Mouse (Mus musculus) ES-E14 (cell line): Measurements from ENCODE around the gene Glod4. TPM values are rescaled to one million over a fixed set of nuclear protein-coding genes. Genes with fewer than 3 reads are reported as not detected.

Experiments used
- DNase-seq: peaks from one replicate; pipeline ENCODE4 v3.0.0-alpha.2; 2013; ENCODE audit warnings: low read depth, low spot score
- H3K27ac ChIP-seq: 2 replicates; pipeline ENCODE4 v1.5.1; 2012; ENCODE audit warnings: low read depth, mild to moderate bottlenecking, low read length, moderate library complexity, mixed read lengths; ENCODE audit not compliant: poor library complexity, insufficient read depth, severe bottlenecking
- H3K36me3 ChIP-seq: 2 replicates; pipeline ENCODE4 v1.6.1; 2012; ENCODE audit warnings: mild to moderate bottlenecking, low read length, moderate library complexity, mixed read lengths; ENCODE audit not compliant: control insufficient read depth, poor library complexity, insufficient read depth, severe bottlenecking
- H3K4me1 ChIP-seq, 2 experiments: fragments of 150-350 bp in 1 of 2; sonication (generic) in 1 of 2; 2 replicates each; pipeline ENCODE4 v1.6.1; 2012; ENCODE audit warnings: low read length in 2 of 2, mild to moderate bottlenecking in 1 of 2, mixed read lengths in 1 of 2; ENCODE audit not compliant: control insufficient read depth in 2 of 2, insufficient read depth in 2 of 2, poor library complexity in 1 of 2
- H3K4me3 ChIP-seq, 2 experiments: fragments of 150-350 bp in 1 of 2; sonication (generic) in 1 of 2; 2 replicates each; pipeline ENCODE4 v1.5.1; 2012; ENCODE audit warnings: low read length in 2 of 2, low read depth in 1 of 2, mild to moderate bottlenecking in 1 of 2, mixed read lengths in 1 of 2; ENCODE audit not compliant: insufficient read depth in 1 of 2, poor library complexity in 1 of 2, severe bottlenecking in 1 of 2
- H3K9ac ChIP-seq: 2 replicates; pipeline ENCODE4 v1.6.1; 2012; ENCODE audit warnings: low read depth, mild to moderate bottlenecking, low read length, mixed read lengths; ENCODE audit not compliant: poor library complexity, insufficient read depth, severe bottlenecking
- H3K9me3 ChIP-seq: fragments of 150-350 bp; sonication (generic); 2 replicates; pipeline ENCODE4 v1.6.1; 2012; ENCODE audit warnings: low read depth, mild to moderate bottlenecking, low read length; ENCODE audit not compliant: control insufficient read depth, insufficient read depth
- CHD2 ChIP-seq: IDR thresholded peaks from 2 replicates; pipeline ENCODE4 v1.6.1; 2014; ENCODE audit warnings: mild to moderate bottlenecking, low read depth, low read length, inconsistent platforms
- HCFC1 ChIP-seq: IDR thresholded peaks from 2 replicates; pipeline ENCODE4 v1.6.1; 2012; ENCODE audit warnings: low read length, inconsistent platforms, borderline replicate concordance; ENCODE audit not compliant: insufficient read depth
- MAFK ChIP-seq: IDR thresholded peaks from 2 replicates; pipeline ENCODE4 v1.6.1; 2014; ENCODE audit warnings: mild to moderate bottlenecking, low read depth, low read length, inconsistent platforms; ENCODE audit not compliant: insufficient read depth
- ZC3H11A ChIP-seq: IDR thresholded peaks from 2 replicates; pipeline ENCODE4 v1.6.1; 2012; ENCODE audit warnings: low read depth, mild to moderate bottlenecking, inconsistent platforms, low read length, borderline replicate concordance
- ZNF384 ChIP-seq: IDR thresholded peaks from 2 replicates; pipeline ENCODE4 v1.6.1; 2012; ENCODE audit warnings: low read depth, low read length, inconsistent platforms
- in situ Hi-C, 2 experiments: fragments of 600-800 bp; cut with MboI; formaldehyde crosslinking; loops; one replicate each; pipeline ENCODE4 v1.15.1; 2025; ENCODE audit warnings: low sequenced_read_pairs in 2 of 2, inconsistent platforms in 1 of 2; ENCODE audit not compliant: unreplicated experiment in 2 of 2
- total RNA-seq: library from RNA; depleted of rRNA; stranded (reverse); fragments of 300-350 nt; gene quantifications from 2 replicates; pipeline ENCODE4 v1.2.3, GENCODE M21; 2012

The Glod4 gene
- total RNA-seq, 1 experiment = 65.5 TPM

GRCm38 (mm10) chr11:76201761-76202674 is 41.5 kb downstream of the Glod4 start:
- H3K27ac ChIP-seq = no peak overlapping the region

GRCm38 (mm10) chr11:76196977-76197469 is 46.5 kb downstream of the Glod4 start:
- TF ChIP-seq ZC3H11A (no peak), ZNF384 (no peak), CHD2 (no peak), HCFC1 (no peak), MAFK (no peak)
- H3K4me3 ChIP-seq = no peak overlapping the region

More at GRCm38 (mm10) chr11:76201761-76202674, 41.5 kb downstream of the Glod4 start:
- peak; percentile 28 for DNase-seq
- in situ Hi-C loops = no loop called here
- peak overlapping the region; percentile 85 to 89 for H3K4me3 ChIP-seq
- no peaks in the 10 kb centered on the region for H3K9me3 ChIP-seq
- H3K4me1 ChIP-seq = peaks cover 0 to 1% of the 10 kb centered on the region in 2 experiments; a peak in 1 of 4 replicates
- no peaks in the 10 kb centered on the region for H3K36me3 ChIP-seq
- TF ChIP-seq MAFK (no peak), HCFC1 (0 out of 2 replicates have a peak, but pooled peaks have one; percentile 15), ZNF384 (no peak)
- peak overlapping the region; percentile 78 for H3K9ac ChIP-seq

GRCm38 (mm10) chr11:76196275-76196976 is 47.1 kb downstream of the Glod4 start:
- in situ Hi-C loops = no loop called here

More at GRCm38 (mm10) chr11:76196977-76197469, 46.5 kb downstream of the Glod4 start:
- no peak overlapping the region for H3K27ac ChIP-seq
- in situ Hi-C loops = no loop called here
- no peak overlapping the region for H3K9ac ChIP-seq
- H3K4me1 ChIP-seq = peaks cover 2 to 5% of the 10 kb centered on the region in 2 experiments; a peak in 2 of 4 replicates
- H3K36me3 ChIP-seq = no peaks in the 10 kb centered on the region
- H3K9me3 ChIP-seq = no peaks in the 10 kb centered on the region
- no peak for DNase-seq

GRCm38 (mm10) chr11:76186908-76187307 is 56.6 kb downstream of the Glod4 start:
- TF ChIP-seq MAFK = no peak
- TF ChIP-seq ZNF384 = no peak
- TF ChIP-seq CHD2 = no peak
- TF ChIP-seq ZC3H11A = no peak
- no peak for TF ChIP-seq HCFC1
- Histone ChIP-seq H3K9ac (no peak overlapping the region), H3K36me3 (no peaks in the 10 kb centered on the region), H3K27ac (no peak overlapping the region), H3K4me3 (no peak overlapping the region), H3K9me3 (no peaks in the 10 kb centered on the region), H3K4me1 (no peaks in the 10 kb centered on the region)
- DNase-seq = no peak
- in situ Hi-C loops = no loop called here

More at GRCm38 (mm10) chr11:76196275-76196976, 47.1 kb downstream of the Glod4 start:
- no peak overlapping the region for H3K27ac ChIP-seq
- DNase-seq = no peak
- H3K9me3 ChIP-seq = no peaks in the 10 kb centered on the region
- no peak for TF ChIP-seq CHD2
- TF ChIP-seq ZNF384 = no peak
- TF ChIP-seq HCFC1 = no peak
- no peak for TF ChIP-seq ZC3H11A
- TF ChIP-seq MAFK = no peak
- peaks cover 2 to 5% of the 10 kb centered on the region in 2 experiments; a peak in 2 of 4 replicates for H3K4me1 ChIP-seq
- H3K4me3 ChIP-seq = no peak overlapping the region
- no peak overlapping the region for H3K9ac ChIP-seq
- H3K36me3 ChIP-seq = no peaks in the 10 kb centered on the region
